Mouse (Mus musculus) brain, embryonic 18.5 days (tissue): ENCODE measurements around the gene Mrps21.
"Not testable (repeated sequence)": the region's sequence is repeated elsewhere in the genome, so short reads cannot be mapped to it uniquely, and the experiment has no call there.

Experiments used
- DNase-seq: peaks from one replicate; pipeline ENCODE4 v3.0.0-alpha.2; 2012; ENCODE audit warnings: low read depth, low spot score

The Mrps21 gene

DNA sequence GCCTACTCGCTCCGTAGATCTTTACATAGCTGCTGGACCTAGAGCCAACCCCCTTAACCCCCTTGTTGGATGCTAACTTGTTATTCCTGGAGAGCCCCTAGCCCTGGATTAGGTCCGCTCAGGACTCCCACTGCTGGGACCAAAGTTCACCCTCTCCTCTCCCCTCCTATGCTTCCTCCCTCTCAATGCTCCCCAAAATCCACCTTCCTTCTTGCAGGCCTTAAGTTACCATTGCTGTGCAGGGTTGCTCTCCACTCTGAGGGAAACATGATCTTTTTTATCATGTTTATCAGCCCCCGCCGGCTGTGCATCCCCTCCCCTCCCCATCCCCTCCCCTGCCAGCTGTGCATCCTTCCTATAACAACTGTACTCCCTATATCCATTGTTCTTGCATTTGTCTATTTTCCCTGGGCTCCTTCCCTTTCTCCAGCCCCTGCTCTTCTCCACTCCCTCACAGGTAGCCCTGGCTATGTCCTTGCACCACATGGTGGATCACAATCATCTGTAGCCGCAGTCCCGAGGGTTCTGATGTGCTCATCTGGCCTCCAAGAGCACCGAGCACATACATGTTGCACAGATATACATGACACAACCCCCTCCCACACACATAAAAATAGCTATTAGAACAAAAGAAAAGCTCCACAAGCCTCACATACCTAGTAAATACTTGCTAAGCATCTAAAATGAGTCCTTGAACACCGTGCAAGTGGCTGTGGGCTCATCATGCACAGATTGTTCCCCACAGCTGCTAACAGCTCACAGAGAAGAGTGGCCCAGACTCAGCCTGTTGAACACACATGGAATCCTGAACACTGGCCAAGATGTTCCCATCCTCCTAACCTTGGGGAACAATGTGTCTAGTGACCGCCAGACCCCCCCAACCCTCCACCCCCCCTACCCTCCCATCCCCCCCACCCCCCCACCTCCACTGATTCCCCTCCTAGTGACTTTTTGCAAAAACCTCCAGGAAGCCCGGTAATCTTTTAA, 21.0 kb upstream of the Mrps21 start:
- no peak for DNase-seq

DNA sequence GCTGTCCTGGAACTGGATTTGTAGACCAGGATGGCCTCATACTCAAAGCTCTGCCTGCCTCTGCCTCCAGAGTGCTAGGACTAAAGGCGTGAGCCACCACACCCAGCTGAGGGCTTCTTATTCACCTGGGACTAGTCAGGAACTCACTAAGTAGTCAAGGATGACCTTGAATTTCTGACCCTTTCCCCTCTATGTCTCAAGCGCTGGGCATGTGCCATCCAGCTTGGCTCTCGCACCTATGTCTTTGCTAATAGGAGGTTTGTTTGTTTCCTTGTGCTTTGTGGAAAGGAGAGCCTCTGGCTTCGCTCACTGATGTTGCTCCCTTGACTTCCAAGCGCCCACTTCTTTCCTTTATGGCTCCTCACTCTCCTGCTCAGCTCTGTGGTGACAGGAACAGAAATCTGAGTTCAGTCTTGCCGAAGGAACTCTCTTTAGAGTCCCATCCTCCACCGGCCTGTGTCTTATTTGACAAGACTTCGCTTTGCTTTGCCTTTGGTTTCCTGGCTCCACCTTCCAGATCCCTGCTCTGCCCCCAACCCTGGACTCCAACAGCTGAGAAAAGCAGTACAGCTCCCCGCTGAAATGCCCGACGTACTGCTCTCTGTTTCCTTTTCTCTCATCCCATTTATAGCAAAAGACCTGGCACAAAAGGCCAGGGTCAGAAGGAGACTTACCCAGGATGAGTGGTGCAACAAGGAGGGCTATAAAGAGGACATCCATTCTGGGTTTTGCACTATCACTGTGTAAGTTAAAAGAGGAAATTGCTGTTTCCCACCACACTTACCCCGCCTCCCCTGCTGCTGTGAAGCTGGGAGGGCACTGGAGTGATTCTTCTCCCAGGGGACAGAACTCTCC, 20.1 kb upstream of the Mrps21 start, which contains the start of gene BC028528:
BC028528 (minus strand) TSS at position 795 of the 855 bp plus-strand sequence.
- no peak for DNase-seq

- no peak for DNase-seq
Observed at GRCm38 (mm10) chr3:95889664-95890063, 18.3 kb upstream of the Mrps21 start.

DNA sequence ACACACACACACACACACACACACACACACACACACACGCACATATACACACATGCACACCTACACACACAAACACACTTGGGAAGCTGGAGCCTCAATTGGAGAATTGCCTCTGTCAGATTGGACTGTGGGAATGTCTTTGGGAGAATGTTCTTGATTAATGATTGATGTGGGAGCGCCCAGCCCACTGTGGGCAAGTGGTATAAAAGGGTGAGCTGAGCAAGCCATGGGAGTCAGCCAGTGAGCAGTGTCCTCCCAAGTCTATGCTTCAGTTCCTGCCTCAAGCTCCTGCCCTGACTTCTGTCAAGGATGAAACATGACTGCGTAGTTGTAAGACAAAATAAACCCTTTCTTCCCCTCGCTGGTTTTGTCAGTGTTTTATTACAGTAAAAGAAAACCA, 16.3 kb upstream of the Mrps21 start:
- no peak for DNase-seq

DNA sequence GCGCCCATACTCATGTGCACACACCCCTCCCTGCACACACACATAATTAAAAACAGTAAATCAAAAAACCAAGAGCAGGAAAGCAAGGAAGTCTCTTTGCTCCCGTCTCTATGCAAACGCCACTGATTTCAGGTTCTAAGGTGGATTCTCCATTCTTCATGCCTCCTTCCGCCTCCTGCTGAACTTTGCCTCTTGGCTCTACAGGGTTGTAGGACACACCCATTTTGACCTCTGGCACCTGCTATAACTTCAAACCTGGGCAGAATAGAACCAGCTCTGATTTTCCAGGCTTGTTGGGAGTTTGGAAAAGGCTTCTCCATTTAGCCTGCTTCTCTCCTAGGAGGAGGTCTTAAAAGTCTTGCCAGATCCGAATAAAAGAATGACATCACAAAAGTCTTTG, 13.1 kb upstream of the Mrps21 start:
- no peak for DNase-seq

DNA sequence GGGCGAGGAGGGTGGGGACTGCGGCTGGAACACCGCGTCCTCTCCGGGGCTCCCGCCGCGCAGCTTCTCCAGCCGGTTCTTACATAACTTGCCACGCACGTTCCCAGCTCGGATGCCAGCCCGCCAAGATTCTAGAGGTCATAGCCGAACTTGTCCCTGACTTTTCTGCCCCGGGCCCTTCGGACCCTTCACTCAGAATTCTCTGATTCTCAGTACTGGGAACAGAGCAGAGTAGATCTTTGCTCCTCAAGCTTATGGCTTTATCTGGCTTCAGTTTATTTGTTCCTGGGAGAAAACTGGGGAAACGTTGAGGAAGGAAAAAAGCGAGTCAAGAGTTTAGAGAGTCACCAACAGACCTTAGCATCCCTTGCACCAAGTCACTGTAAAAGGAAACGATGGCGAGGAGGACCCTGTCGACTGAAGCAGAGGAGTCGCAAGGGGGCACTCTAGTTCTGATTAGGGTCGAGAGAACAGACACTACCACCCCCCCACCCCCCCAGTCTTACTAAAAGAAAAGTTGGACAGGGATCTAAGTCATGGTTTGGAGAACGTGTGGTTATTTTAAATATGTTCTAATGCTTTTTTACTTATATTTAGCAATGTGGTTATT, 11.6 kb upstream of the Mrps21 start:
- no peak for DNase-seq

DNA sequence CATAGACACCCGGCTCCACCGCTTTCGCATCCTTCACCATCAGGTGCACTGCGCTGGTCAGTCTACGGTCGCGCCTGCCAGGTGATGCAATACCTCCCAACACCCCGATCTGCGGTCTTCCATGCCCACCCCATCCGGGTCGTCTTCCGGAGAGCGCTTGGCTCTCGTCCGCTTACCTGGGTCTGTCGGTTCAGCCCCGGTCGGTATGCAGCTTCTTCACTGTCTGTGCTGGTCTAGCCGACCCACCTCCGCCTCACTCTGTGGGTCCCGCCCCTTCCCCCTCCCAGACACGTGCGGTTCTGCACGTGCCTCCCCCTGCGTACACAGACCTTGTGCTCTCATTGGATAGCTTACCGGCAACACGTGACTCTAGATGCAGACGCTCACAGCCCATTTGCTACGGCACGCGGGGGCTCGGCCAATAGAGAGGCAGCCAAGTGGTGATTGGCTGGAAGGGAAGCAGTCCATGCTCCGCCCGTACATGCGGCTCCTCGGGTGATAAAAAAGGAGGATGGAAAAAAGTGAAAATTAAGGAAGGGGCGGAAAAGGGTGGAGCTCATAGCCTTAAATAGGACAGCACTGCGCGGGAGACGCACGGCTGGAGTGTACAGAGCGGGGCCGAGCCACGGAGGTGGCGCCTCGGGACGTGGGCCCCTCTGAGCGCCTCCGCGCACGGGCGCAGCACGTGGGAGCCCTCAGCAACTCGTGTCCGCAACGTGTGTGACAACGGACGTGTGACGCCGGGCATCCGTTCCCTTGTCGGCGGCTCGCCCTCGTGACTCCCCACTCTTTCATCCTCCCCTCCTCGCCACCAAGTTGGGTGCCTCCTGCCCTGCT, 10.9 kb upstream of the Mrps21 start, which contains the start of gene Ciart:
Ciart (minus strand) TSS at position 273 of the 837 bp plus-strand sequence.
- peak; percentile 97 for DNase-seq

- DNase-seq: no peak
Observed at GRCm38 (mm10) chr3:95879063-95879462, 7.7 kb upstream of the Mrps21 start.

DNA sequence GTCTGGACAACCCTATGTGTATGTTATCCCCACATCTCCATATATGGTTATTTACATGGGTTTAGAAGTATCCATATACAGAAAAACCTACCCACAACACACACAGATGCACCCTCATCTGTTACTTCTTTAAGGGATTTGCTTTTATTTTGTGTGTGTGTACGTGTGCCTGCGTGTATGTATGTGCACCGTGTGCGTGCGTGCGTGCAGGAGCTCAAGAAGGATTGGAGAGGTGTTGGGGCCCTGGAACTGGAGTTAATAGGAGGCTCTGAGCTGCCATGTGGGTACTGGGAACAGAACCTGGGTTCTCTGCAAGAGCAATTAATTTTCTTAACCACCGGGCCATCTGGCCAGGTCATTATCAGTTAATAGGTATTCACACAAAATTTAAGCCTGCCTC, 729 bp upstream of the Mrps21 start:
- no peak for DNase-seq

DNA sequence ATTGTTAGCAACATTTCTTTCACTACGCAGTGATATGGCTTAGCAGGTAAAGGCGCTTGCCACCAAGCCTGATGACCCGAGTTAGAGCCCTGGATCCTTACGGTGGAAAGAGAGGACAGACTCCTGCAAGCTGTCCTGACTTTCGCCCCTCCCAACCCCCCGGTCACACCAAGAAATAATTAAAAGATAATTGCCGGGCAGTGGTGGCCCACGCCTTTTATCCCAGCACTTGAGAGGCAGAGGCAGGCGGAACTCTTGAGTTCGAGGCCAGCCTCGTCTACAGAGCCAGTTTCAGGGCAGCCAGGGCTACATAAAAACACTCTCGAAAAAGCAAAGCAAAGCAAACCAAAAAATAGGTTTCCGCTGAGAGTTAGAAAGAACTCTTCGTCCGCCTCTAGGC, 343 bp downstream of the Mrps21 start:
- DNase-seq: no peak

- DNase-seq: no peak
Observed at GRCm38 (mm10) chr3:95867408-95867807, 3.9 kb downstream of the Mrps21 start.

GRCm38 (mm10) chr3:95866071-95866470, 5.2 kb downstream of the Mrps21 start:
- no peak for DNase-seq

- no peak for DNase-seq
Observed at GRCm38 (mm10) chr3:95865571-95865970, 5.7 kb downstream of the Mrps21 start.

DNA sequence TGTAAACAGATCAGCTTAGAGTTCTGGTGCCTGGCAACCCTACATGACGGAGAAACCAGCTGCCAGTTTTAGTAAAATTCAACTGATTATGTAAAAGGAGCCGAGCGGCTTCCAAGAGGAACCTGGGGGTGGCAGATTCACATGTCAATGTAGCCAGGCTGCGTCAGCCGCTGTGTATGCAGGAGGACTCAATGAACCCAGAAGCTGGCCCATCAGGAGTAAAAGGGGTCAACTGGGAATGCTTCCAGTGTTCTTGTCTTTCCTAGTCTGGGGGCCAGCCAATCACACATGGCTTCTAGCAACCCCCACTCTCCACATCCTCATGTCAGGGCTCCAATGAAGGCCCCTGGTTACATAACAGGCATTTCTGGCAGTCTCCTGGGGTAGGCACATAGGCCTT, 6.3 kb downstream of the Mrps21 start:
- no peak for DNase-seq

- DNase-seq: no peak
Observed at GRCm38 (mm10) chr3:95863578-95863977, 7.7 kb downstream of the Mrps21 start.

DNA sequence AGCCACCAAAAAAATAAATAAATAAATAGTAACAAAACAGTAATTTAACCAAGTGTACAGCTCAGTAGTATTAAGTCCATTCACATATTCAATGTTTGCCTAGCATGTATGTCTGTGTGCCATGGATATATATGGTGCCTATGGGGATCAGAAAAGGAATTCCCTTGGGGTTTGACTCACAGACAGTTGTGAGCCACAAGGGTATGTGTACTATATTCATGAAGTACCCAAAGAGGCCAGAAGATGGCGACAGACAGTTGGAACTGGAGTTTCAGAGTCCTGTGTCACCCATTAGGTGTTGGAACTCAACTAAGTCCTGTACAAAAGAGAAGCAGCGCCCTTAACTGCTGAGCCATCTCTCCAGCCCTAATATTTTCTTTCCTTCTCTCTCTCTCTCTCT, 9.5 kb downstream of the Mrps21 start:
- DNase-seq: no peak

- no peak for DNase-seq
Observed at GRCm38 (mm10) chr3:95861216-95861615, 10.1 kb downstream of the Mrps21 start.

GRCm38 (mm10) chr3:95860323-95860722, 11.0 kb downstream of the Mrps21 start:
- DNase-seq: no peak

GRCm38 (mm10) chr3:95858278-95858677, 13.0 kb downstream of the Mrps21 start:
- DNase-seq: not testable (repeated sequence)

DNA sequence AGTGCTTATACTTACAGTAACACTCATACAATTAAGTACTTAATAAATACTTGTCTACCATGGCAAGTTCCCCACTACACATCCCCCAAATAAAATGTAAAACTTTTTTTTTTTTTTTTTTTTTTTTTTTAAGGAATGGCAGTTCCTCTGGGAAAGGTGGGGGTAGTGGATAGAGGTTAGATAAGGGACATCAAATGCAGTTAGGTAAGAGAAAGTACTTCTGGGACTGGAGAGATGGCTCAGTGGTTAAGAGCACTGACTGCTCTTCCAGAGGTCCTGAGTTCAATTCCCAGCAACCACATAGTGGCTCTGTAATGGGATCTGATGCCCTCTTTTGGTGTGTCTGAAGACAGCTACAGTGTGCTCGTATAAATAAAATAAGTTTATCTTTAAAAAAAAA, 14.3 kb downstream of the Mrps21 start:
- DNase-seq: not testable (repeated sequence)

- no peak for DNase-seq
Observed at GRCm38 (mm10) chr3:95856115-95856514, 15.2 kb downstream of the Mrps21 start.
